Mouse (Mus musculus) spleen, adult 2 months (tissue): Measurements from ENCODE around the gene Hipk3. TPM values are rescaled to one million over a fixed set of nuclear protein-coding genes. Genes with fewer than 3 reads are reported as not detected.

Experiments used
- DNase-seq, 2 experiments: peaks; one replicate each; pipeline versions ENCODE4 v3.0.0 to v3.0.0-alpha.2; 2012 to 2021; ENCODE audit warnings: low spot score in 2 of 2, low read depth in 1 of 2
- H3K27ac ChIP-seq: fragments of 200-500 bp; 2 replicates; pipeline ENCODE4 v1.5.1; 2012; ENCODE audit warnings: low read length, inconsistent platforms; ENCODE audit not compliant: insufficient read depth
- H3K27me3 ChIP-seq: fragments of 200-500 bp; 2 replicates; pipeline ENCODE4 v1.6.1; 2012; ENCODE audit warnings: mild to moderate bottlenecking, moderate library complexity, low read length, inconsistent platforms; ENCODE audit not compliant: control insufficient read depth, insufficient read depth
- H3K36me3 ChIP-seq: fragments of 200-500 bp; 2 replicates; pipeline ENCODE4 v1.6.1; 2012; ENCODE audit warnings: mild to moderate bottlenecking, low read length, inconsistent platforms; ENCODE audit not compliant: control insufficient read depth, insufficient read depth
- H3K4me1 ChIP-seq: fragments of 200-500 bp; 2 replicates; pipeline ENCODE4 v1.6.1; 2011; ENCODE audit warnings: inconsistent platforms; ENCODE audit not compliant: control insufficient read depth, insufficient read depth, insufficient read length
- H3K4me3 ChIP-seq: fragments of 200-500 bp; 2 replicates; pipeline ENCODE4 v1.5.1; 2011; ENCODE audit warnings: mild to moderate bottlenecking, inconsistent platforms; ENCODE audit not compliant: insufficient read depth, insufficient read length; ENCODE audit errors: extremely low read depth
- CTCF ChIP-seq: fragments of 200-500 bp; IDR thresholded peaks from 2 replicates; pipeline ENCODE4 v1.5.1; 2011; ENCODE audit warnings: mild to moderate bottlenecking, inconsistent platforms; ENCODE audit not compliant: insufficient read depth, insufficient read length, insufficient replicate concordance; ENCODE audit errors: extremely low read depth
- POLR2A ChIP-seq: fragments of 200-500 bp; IDR thresholded peaks from 2 replicates; pipeline ENCODE4 v1.6.1; 2011; ENCODE audit warnings: low read depth, low read length, inconsistent platforms
- WGBS: fragments of 180-500 bp; shearing (Covaris S2); methylation state at CpG from one replicate; pipeline ENCODE4 v1.1.7; 2018; 5-methylcytosine and 5-hydroxymethylcytosine counted together
- polyA plus RNA-seq: library from polyadenylated mRNA; depleted of rRNA; stranded (reverse); fragments of >200 nt; gene quantifications from 2 replicates; pipeline ENCODE4 v1.2.3, GENCODE M21; 2012

Gene Hipk3
- polyA plus RNA-seq, 1 experiment: 14.5 TPM

- Histone ChIP-seq H3K27me3 (peaks cover 13% of the 10 kb centered on the region), H3K4me3 (no peak overlapping the region), H3K36me3 (no peaks in the 10 kb centered on the region), H3K4me1 (peaks cover 9% of the 10 kb centered on the region; the same call in 1 of the 2 replicates), H3K27ac (no peak overlapping the region)
- TF ChIP-seq CTCF: no peak
- TF ChIP-seq POLR2A: no peak
- 3% methylated on average over 110 of the region's 111 CpGs for WGBS
- no peak for DNase-seq
Measured at GRCm38 (mm10) chr2:104409851-104410821, 84.1 kb downstream of the Hipk3 start.

GRCm38 (mm10) chr2:104408351-104408750, 85.9 kb downstream of the Hipk3 start:
- 77% methylated on average over 7 of the region's 7 CpGs for WGBS
- no peak for DNase-seq
- Histone ChIP-seq H3K4me3 (no peak overlapping the region), H3K27me3 (peaks cover 11% of the 10 kb centered on the region), H3K36me3 (no peaks in the 10 kb centered on the region), H3K4me1 (peaks cover 9% of the 10 kb centered on the region; the same call in 1 of the 2 replicates), H3K27ac (no peak overlapping the region)
- TF ChIP-seq CTCF: no peak
- TF ChIP-seq POLR2A: no peak

GRCm38 (mm10) chr2:104407913-104408312, 86.3 kb downstream of the Hipk3 start:
- Histone ChIP-seq H3K36me3 (no peaks in the 10 kb centered on the region), H3K27me3 (peaks cover 11% of the 10 kb centered on the region), H3K4me1 (peaks cover 9% of the 10 kb centered on the region; the same call in 1 of the 2 replicates), H3K27ac (no peak overlapping the region), H3K4me3 (no peak overlapping the region)
- 70% methylated on average over 4 of the region's 4 CpGs for WGBS
- TF ChIP-seq CTCF (no peak), POLR2A (no peak)
- no peak for DNase-seq

- H3K36me3 ChIP-seq: no peaks in the 10 kb centered on the region
- 90% methylated on average over 6 of the region's 6 CpGs for WGBS
- no peak for DNase-seq
- no peak overlapping the region for H3K4me3 ChIP-seq
- no peak for TF ChIP-seq CTCF
- no peak for TF ChIP-seq POLR2A
- H3K4me1 ChIP-seq: no peaks in the 10 kb centered on the region
- H3K27ac ChIP-seq: no peak overlapping the region
- peaks cover 2% of the 10 kb centered on the region; the same call in 1 of the 2 replicates for H3K27me3 ChIP-seq
Measured at GRCm38 (mm10) chr2:104404036-104404435, 90.2 kb downstream of the Hipk3 start.

- H3K27me3 ChIP-seq: no peaks in the 10 kb centered on the region; the same call in 1 of the 2 replicates
- no peak for DNase-seq
Measured at GRCm38 (mm10) chr2:104398651-104399290, 95.5 kb downstream of the Hipk3 start.

GRCm38 (mm10) chr2:104395961-104396360, 98.3 kb downstream of the Hipk3 start:
- 88% methylated on average over 9 of the region's 9 CpGs for WGBS
- no peak for TF ChIP-seq POLR2A
- TF ChIP-seq CTCF: no peak
- no peaks in the 10 kb centered on the region for H3K4me1 ChIP-seq

More at GRCm38 (mm10) chr2:104398651-104399290, 95.5 kb downstream of the Hipk3 start:
- TF ChIP-seq POLR2A (no peak), CTCF (no peak)
- no peak overlapping the region for H3K4me3 ChIP-seq
- no peaks in the 10 kb centered on the region for H3K4me1 ChIP-seq
- 90% methylated on average over 6 of the region's 6 CpGs for WGBS
- H3K36me3 ChIP-seq: no peaks in the 10 kb centered on the region
- no peak overlapping the region for H3K27ac ChIP-seq

GRCm38 (mm10) chr2:104394769-104395168, 99.5 kb downstream of the Hipk3 start:
- Histone ChIP-seq H3K36me3 (no peaks in the 10 kb centered on the region), H3K4me3 (no peak overlapping the region), H3K4me1 (no peaks in the 10 kb centered on the region), H3K27ac (no peak overlapping the region), H3K27me3 (no peaks in the 10 kb centered on the region; the same call in 1 of the 2 replicates)
- no peak for DNase-seq
- TF ChIP-seq CTCF (no peak), POLR2A (no peak)
- WGBS: 66% methylated on average over 2 of the region's 2 CpGs

More at GRCm38 (mm10) chr2:104395961-104396360, 98.3 kb downstream of the Hipk3 start:
- H3K36me3 ChIP-seq: no peaks in the 10 kb centered on the region
- DNase-seq: no peak
- no peak overlapping the region for H3K27ac ChIP-seq
- no peaks in the 10 kb centered on the region; the same call in 1 of the 2 replicates for H3K27me3 ChIP-seq
- no peak overlapping the region for H3K4me3 ChIP-seq
